Mouse (Mus musculus) lung, embryonic 14.5 days (tissue): ENCODE measurements at regions not wholly inside any gene's neighbourhood (a gene's known extent, or its start where the extent isn't known, plus 50 kb on each side); places are given as distances from the start of the nearest gene placed in this dataset.

Experiments
- ATAC-seq: fragments of 200-750 bp; cut with Nextera tagmentation; 2 replicates; pipeline ENCODE4 v1.8.0; 2017; ENCODE audit warnings: mild to moderate bottlenecking, moderate TSS enrichment, moderate library complexity; ENCODE audit not compliant: insufficient read depth
- DNase-seq: peaks from one replicate; pipeline ENCODE4 v3.0.0-alpha.2; 2015
- H3K27ac ChIP-seq: fragments of 300-500 bp; sonication (generic); 2 replicates; pipeline ENCODE4 v1.5.1; 2014; ENCODE audit warnings: low read depth, mild to moderate bottlenecking, moderate library complexity
- H3K27me3 ChIP-seq: fragments of 300-500 bp; sonication (generic); 2 replicates; pipeline ENCODE4 v1.6.1; 2014; ENCODE audit warnings: low read length, control low read depth; ENCODE audit not compliant: insufficient read depth
- H3K36me3 ChIP-seq: fragments of 300-500 bp; sonication (generic); 2 replicates; pipeline ENCODE4 v1.6.1; 2014; ENCODE audit warnings: control low read depth; ENCODE audit not compliant: insufficient read depth
- H3K4me1 ChIP-seq: fragments of 300-500 bp; sonication (generic); 2 replicates; pipeline ENCODE4 v1.6.1; 2014; ENCODE audit warnings: antibody characterized with exemption, control low read depth; ENCODE audit not compliant: insufficient read depth
- H3K4me2 ChIP-seq: fragments of 300-500 bp; sonication (generic); 2 replicates; pipeline ENCODE4 v1.6.1; 2014; ENCODE audit warnings: mild to moderate bottlenecking
- H3K4me3 ChIP-seq: fragments of 300-500 bp; sonication (generic); 2 replicates; pipeline ENCODE4 v1.5.1; 2014; ENCODE audit warnings: low read depth, low read length
- H3K9ac ChIP-seq: fragments of 300-500 bp; sonication (generic); 2 replicates; pipeline ENCODE4 v1.6.1; 2014
- H3K9me3 ChIP-seq: fragments of 300-500 bp; sonication (generic); 2 replicates; pipeline ENCODE4 v1.6.1; 2016; ENCODE audit warnings: low read depth, low read length, control low read depth
- CTCF ChIP-seq: IDR thresholded peaks from 2 replicates; pipeline ENCODE4 v1.5.1; 2016; ENCODE audit warnings: antibody characterized with exemption, low read depth
- WGBS: fragments of 180-500 bp; shearing (Covaris S2); extraction: QIAGEN DNeasy Blood & Tissue Kit; methylation state at CpG from one replicate; pipeline ENCODE4 v1.1.7; 2014; 5-methylcytosine and 5-hydroxymethylcytosine counted together

GRCm38 (mm10) chr13:59945631-59946030, 122.7 kb upstream of the Tut7 start:
- DNase-seq (no peak), ATAC-seq (no peak)
- Histone ChIP-seq H3K4me1 (peaks cover 6% of the 10 kb centered on the region), H3K9me3 (no peaks in the 10 kb centered on the region), H3K36me3 (no peaks in the 10 kb centered on the region), H3K4me3 (no peak overlapping the region), H3K27me3 (0 out of 2 replicates have a peak, but pooled peaks cover 6% of the 10 kb centered on the region), H3K4me2 (no peak overlapping the region), H3K9ac (no peak overlapping the region), H3K27ac (no peak overlapping the region)
- TF ChIP-seq CTCF = no peak
- WGBS = 90% methylated on average over 1 of the region's 1 CpGs

- H3K4me1 ChIP-seq = peaks cover 6% of the 10 kb centered on the region
- DNase-seq (no peak), ATAC-seq (no peak)
- peaks cover 10% of the 10 kb centered on the region; the same call in 1 of the 2 replicates for H3K27me3 ChIP-seq
- no peak overlapping the region for H3K27ac ChIP-seq
- no peaks in the 10 kb centered on the region for H3K36me3 ChIP-seq
- no peak overlapping the region for H3K4me2 ChIP-seq
- TF ChIP-seq CTCF = no peak
- no peak overlapping the region for H3K9ac ChIP-seq
- 58% methylated on average over 5 of the region's 5 CpGs for WGBS
- no peaks in the 10 kb centered on the region for H3K9me3 ChIP-seq
- H3K4me3 ChIP-seq = no peak overlapping the region
These were observed 120.7 kb upstream of the Tut7 start for GRCm38 (mm10) chr13:59943602-59944140.

- TF ChIP-seq CTCF = no peak
- no peak for ATAC-seq
These were observed 120.1 kb upstream of the Tut7 start for GRCm38 (mm10) chr13:59943020-59943419.

GRCm38 (mm10) chr13:59941519-59941918, 118.6 kb upstream of the Tut7 start:
- H3K9me3 ChIP-seq = no peaks in the 10 kb centered on the region
- no peak for DNase-seq

More at GRCm38 (mm10) chr13:59943020-59943419, 120.1 kb upstream of the Tut7 start:
- no peak overlapping the region for H3K4me2 ChIP-seq
- H3K36me3 ChIP-seq = no peaks in the 10 kb centered on the region
- no peak overlapping the region for H3K9ac ChIP-seq
- H3K4me1 ChIP-seq = peaks cover 3% of the 10 kb centered on the region; the same call in 1 of the 2 replicates
- 74% methylated on average over 3 of the region's 3 CpGs for WGBS
- no peak for DNase-seq
- no peak overlapping the region for H3K4me3 ChIP-seq
- peaks cover 10% of the 10 kb centered on the region; the same call in 1 of the 2 replicates for H3K27me3 ChIP-seq
- H3K9me3 ChIP-seq = no peaks in the 10 kb centered on the region
- no peak overlapping the region for H3K27ac ChIP-seq

GRCm38 (mm10) chr13:59940414-59941205, 117.7 kb upstream of the Tut7 start:
- ATAC-seq = no peak
- H3K4me2 ChIP-seq = peak overlapping the region; percentile 40; the same call in 1 of the 2 replicates
- no peaks in the 10 kb centered on the region for H3K36me3 ChIP-seq
- H3K9ac ChIP-seq = no peak overlapping the region
- peaks cover 10% of the 10 kb centered on the region; the same call in 1 of the 2 replicates for H3K27me3 ChIP-seq
- 26% methylated on average over 16 of the region's 16 CpGs for WGBS
- no peaks in the 10 kb centered on the region for H3K4me1 ChIP-seq
- H3K4me3 ChIP-seq = no peak overlapping the region
- H3K9me3 ChIP-seq = no peaks in the 10 kb centered on the region
- no peak for TF ChIP-seq CTCF
- DNase-seq = no peak
- H3K27ac ChIP-seq = no peak overlapping the region

More at GRCm38 (mm10) chr13:59941519-59941918, 118.6 kb upstream of the Tut7 start:
- peaks cover 10% of the 10 kb centered on the region; the same call in 1 of the 2 replicates for H3K27me3 ChIP-seq
- no peak overlapping the region for H3K4me3 ChIP-seq
- no peak for ATAC-seq
- H3K4me1 ChIP-seq = no peaks in the 10 kb centered on the region
- no peaks in the 10 kb centered on the region for H3K36me3 ChIP-seq
- no peak overlapping the region for H3K9ac ChIP-seq
- no peak overlapping the region for H3K27ac ChIP-seq
- TF ChIP-seq CTCF = no peak
- no peak overlapping the region for H3K4me2 ChIP-seq
- WGBS = 66% methylated on average over 3 of the region's 3 CpGs

- 49% methylated on average over 5 of the region's 5 CpGs for WGBS
- H3K27ac ChIP-seq = no peak overlapping the region
- no peaks in the 10 kb centered on the region for H3K9me3 ChIP-seq
- DNase-seq = no peak
- H3K27me3 ChIP-seq = peaks cover 10% of the 10 kb centered on the region; the same call in 1 of the 2 replicates
- no peak for ATAC-seq
- no peaks in the 10 kb centered on the region for H3K4me1 ChIP-seq
- no peak overlapping the region for H3K9ac ChIP-seq
- H3K4me2 ChIP-seq = no peak overlapping the region
- no peaks in the 10 kb centered on the region for H3K36me3 ChIP-seq
- TF ChIP-seq CTCF = no peak
- H3K4me3 ChIP-seq = no peak overlapping the region
These were observed 116.9 kb upstream of the Tut7 start for GRCm38 (mm10) chr13:59939886-59940285.

GRCm38 (mm10) chr13:59937147-59937546, 114.2 kb upstream of the Tut7 start:
- no peak overlapping the region for H3K9ac ChIP-seq
- H3K9me3 ChIP-seq = no peaks in the 10 kb centered on the region
- H3K4me2 ChIP-seq = no peak overlapping the region
- H3K4me1 ChIP-seq = no peaks in the 10 kb centered on the region
- TF ChIP-seq CTCF = peak; percentile 48
- ATAC-seq (no peak), DNase-seq (no peak)
- no peak overlapping the region for H3K4me3 ChIP-seq
- 45% methylated on average over 3 of the region's 3 CpGs for WGBS
- no peaks in the 10 kb centered on the region for H3K36me3 ChIP-seq
- H3K27ac ChIP-seq = no peak overlapping the region
- H3K27me3 ChIP-seq = peaks cover 10% of the 10 kb centered on the region; the same call in 1 of the 2 replicates
